Mouse (Mus musculus): ENCODE measurements around the gene Actr3b.

Gene Actr3b

DNA sequence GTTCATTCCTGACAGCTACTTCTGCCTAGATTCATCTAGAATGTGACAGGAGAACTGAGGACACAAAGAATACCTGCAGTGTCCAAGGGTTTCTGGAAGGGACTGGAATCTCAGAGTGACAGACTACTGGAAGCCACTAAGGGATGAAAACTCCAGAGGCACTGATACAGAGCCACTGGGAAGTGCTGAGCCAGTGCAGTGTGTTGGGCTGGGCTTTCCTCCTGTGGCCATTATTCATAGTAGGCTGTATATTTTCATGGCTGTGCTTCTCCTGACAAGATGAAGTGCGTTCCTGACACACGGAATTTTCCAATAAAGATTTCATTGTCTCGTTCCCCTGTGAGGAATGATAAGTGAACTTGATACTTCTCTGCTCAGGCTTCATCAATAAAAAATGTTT is 126.9 kb downstream of the Actr3b start:
- DNase-seq (ENCODE audit: low spot score in 2 of 2) = no peak

DNA sequence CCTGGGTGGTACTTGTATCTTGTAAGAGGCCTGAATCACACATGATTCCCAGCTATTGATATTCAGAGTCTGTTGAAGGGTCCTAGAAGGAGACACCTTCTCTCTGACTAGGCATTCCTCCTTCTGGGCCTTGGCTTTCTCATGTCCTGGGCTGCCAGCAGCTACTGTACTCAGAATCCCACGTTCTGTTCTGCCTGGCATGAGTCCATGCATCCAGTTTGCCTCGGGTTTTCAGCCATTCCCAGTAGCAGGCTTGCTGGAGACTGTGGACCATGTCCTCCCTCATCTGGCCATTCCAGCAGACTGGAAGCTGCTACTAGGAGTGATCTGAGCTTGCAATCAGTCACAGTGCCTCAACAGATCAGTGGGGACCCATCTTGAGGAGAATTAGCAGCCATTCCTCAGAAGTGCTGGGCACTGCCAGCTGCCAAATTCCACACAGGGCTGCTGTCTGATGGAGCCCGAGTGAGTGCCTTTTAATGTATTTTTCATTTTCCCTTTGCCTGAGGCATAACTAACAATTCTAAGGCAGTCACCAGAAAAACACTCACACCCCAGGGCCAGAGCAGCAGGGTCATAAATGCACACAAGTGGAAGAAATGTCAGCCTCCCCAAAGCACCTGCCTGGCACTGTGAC is 130.1 kb downstream of the Actr3b start:
- DNase-seq (ENCODE audit: low spot score in 2 of 2) = no peak

DNA sequence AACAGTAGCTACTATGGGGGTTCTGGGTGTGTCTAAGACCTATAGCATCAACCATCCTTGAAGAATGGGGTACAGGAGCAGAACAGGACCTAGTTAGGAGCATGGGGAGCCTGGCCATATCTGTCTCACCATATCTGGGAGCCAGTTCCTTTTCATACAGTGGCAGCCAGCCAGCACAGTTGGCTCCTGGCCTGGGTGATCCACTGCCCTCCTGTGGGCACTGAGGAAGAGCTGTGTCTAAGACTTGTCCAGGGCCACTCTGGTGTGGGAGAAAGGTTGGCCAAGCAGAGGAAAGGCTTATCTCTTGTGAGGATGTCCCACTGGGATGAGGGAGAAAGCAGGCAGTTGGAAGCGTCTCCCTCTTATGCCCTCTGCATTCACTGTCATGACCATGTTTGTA is 131.5 kb downstream of the Actr3b start:
- no peak for DNase-seq (ENCODE audit: low spot score in 2 of 2)

All from natural killer cell, adult 2 months (primary cell).